Comparison of ENCODE assay signal across 8 mouse cellular contexts in the genomic region with DNA sequence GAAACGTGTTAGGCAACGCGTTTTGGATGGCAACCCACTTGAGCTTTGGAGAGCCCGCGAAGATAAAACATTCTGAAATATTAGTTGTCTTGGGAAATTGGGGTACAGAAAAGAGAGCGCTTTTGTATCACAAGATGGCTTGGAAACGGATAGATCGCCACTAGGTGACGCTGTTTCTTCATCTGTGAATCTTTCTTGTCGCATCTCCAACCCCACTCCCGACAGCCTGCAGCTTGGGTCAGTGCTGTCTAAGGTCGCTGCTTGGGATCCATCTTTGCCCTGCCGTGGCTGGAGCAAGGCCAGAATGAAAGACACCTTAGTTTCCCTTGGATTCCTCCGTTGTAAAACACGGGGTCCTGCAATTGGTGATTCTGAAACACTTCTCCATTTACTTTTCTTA.
DNase-seq lines count a peak whose midpoint lies in the region; ATAC-seq and TF ChIP-seq lines count a peak whose summit lies in the region.

No protein-coding gene starts in this region.

- TF ChIP-seq POLR2A in bone marrow macrophage, adult 2 months (IDR thresholded peaks at IDR 0.05; ENCODE audit: borderline replicate concordance, low read depth, low read length), result no peak
- no peak for TF ChIP-seq POLR2A in embryonic fibroblast, embryonic 13.5 days (IDR thresholded peaks at IDR 0.05; ENCODE audit: low read depth, low read length)

- H3K4me3 ChIP-seq in bone marrow macrophage, adult 2 months (ENCODE audit: insufficient read depth, low read length), result no peak overlapping the region
- H3K4me3 ChIP-seq in embryonic fibroblast, embryonic 13.5 days (ENCODE audit: insufficient read depth, low read length), result no peak overlapping the region
- no peak overlapping the region for H3K4me3 ChIP-seq in heart, embryonic 12.5 days
- no peak overlapping the region for H3K4me3 ChIP-seq in kidney, embryonic 16.5 days (ENCODE audit: low read length)
- no peak overlapping the region for H3K4me3 ChIP-seq in liver, embryonic 11.5 days (ENCODE audit: low read depth, low read length)
- H3K4me3 ChIP-seq in stomach, embryonic 14.5 days (ENCODE audit: low read depth, low read length), result no peak overlapping the region

- no peak overlapping the region for H3K27ac ChIP-seq in bone marrow macrophage, adult 2 months (ENCODE audit: insufficient read depth, low read depth, low read length)
- no peak overlapping the region for H3K27ac ChIP-seq in embryonic fibroblast, embryonic 13.5 days (ENCODE audit: insufficient read depth, low read length)
- no peak overlapping the region for H3K27ac ChIP-seq in heart, embryonic 12.5 days (ENCODE audit: poor library complexity, severe bottlenecking)
- no peak overlapping the region; the same call in 1 of the 2 replicates for H3K27ac ChIP-seq in kidney, embryonic 16.5 days (ENCODE audit: low read length)
- H3K27ac ChIP-seq in liver, embryonic 11.5 days (ENCODE audit: low read depth, low read length), result no peak overlapping the region
- no peak overlapping the region for H3K27ac ChIP-seq in stomach, embryonic 14.5 days (ENCODE audit: low read length)

- DNase-seq in B cell, adult 2 months, result peak; percentile 83
- DNase-seq in liver, embryonic 11.5 days (ENCODE audit: low spot score), result peak; percentile 58
- peak; percentile 52 to 79 for DNase-seq in natural killer cell, adult 2 months (ENCODE audit: low spot score in 2 of 2)

- no peaks in the 10 kb centered on the region for H3K9me3 ChIP-seq in heart, embryonic 12.5 days (replicated peaks)
- no peaks in the 10 kb centered on the region for H3K9me3 ChIP-seq in kidney, embryonic 16.5 days (ENCODE audit: low read length)
- no peaks in the 10 kb centered on the region for H3K9me3 ChIP-seq in liver, embryonic 11.5 days (ENCODE audit: control insufficient read depth, low read length)
- H3K9me3 ChIP-seq in stomach, embryonic 14.5 days (ENCODE audit: control insufficient read depth, low read depth, low read length), result no peaks in the 10 kb centered on the region

- no peaks in the 10 kb centered on the region for H3K36me3 ChIP-seq in heart, embryonic 12.5 days
- no peaks in the 10 kb centered on the region for H3K36me3 ChIP-seq in kidney, embryonic 16.5 days (ENCODE audit: insufficient read depth, low read length)
- no peaks in the 10 kb centered on the region for H3K36me3 ChIP-seq in liver, embryonic 11.5 days (ENCODE audit: control insufficient read depth, insufficient read depth, low read length)
- no peaks in the 10 kb centered on the region for H3K36me3 ChIP-seq in stomach, embryonic 14.5 days (ENCODE audit: control insufficient read depth, insufficient read depth, low read length)

- H3K4me1 ChIP-seq in bone marrow macrophage, adult 2 months (ENCODE audit: control insufficient read depth, insufficient read depth, low read length), result peaks cover 6% of the 10 kb centered on the region; the same call in 1 of the 2 replicates
- H3K4me1 ChIP-seq in embryonic fibroblast, embryonic 13.5 days (ENCODE audit: control insufficient read depth, insufficient read depth, low read length), result no peaks in the 10 kb centered on the region
- no peaks in the 10 kb centered on the region for H3K4me1 ChIP-seq in heart, embryonic 12.5 days (replicated peaks)
- peaks cover 26% of the 10 kb centered on the region for H3K4me1 ChIP-seq in kidney, embryonic 16.5 days (ENCODE audit: insufficient read depth, low read length)
- H3K4me1 ChIP-seq in liver, embryonic 11.5 days (replicated peaks; ENCODE audit: control insufficient read depth, insufficient read depth, low read length), result no peaks in the 10 kb centered on the region
- H3K4me1 ChIP-seq in stomach, embryonic 14.5 days (ENCODE audit: control insufficient read depth, insufficient read depth, low read length), result no peaks in the 10 kb centered on the region

- peak; percentile 92 for TF ChIP-seq CTCF in bone marrow macrophage, adult 2 months (IDR thresholded peaks at IDR 0.05; ENCODE audit: low read depth, low read length)
- TF ChIP-seq CTCF in embryonic fibroblast, embryonic 13.5 days (IDR thresholded peaks at IDR 0.05; ENCODE audit: borderline replicate concordance, insufficient read depth, low read length), result peak; percentile 53; the same call in 1 of the 2 replicates

- 0 out of 2 replicates have a peak, but pooled peaks cover 3% of the 10 kb centered on the region for H3K27me3 ChIP-seq in heart, embryonic 12.5 days (replicated peaks)
- H3K27me3 ChIP-seq in kidney, embryonic 16.5 days (ENCODE audit: insufficient read depth, low read length), result no peaks in the 10 kb centered on the region
- H3K27me3 ChIP-seq in liver, embryonic 11.5 days (replicated peaks; ENCODE audit: control insufficient read depth, insufficient read depth, low read length), result 0 out of 2 replicates have a peak, but pooled peaks cover 4% of the 10 kb centered on the region
- no peaks in the 10 kb centered on the region for H3K27me3 ChIP-seq in stomach, embryonic 14.5 days (ENCODE audit: control insufficient read depth, insufficient read depth, low read length)

- no peak overlapping the region for H3K9ac ChIP-seq in heart, embryonic 12.5 days
- H3K9ac ChIP-seq in kidney, embryonic 16.5 days (replicated peaks; ENCODE audit: low read length), result no peak overlapping the region
- no peak overlapping the region for H3K9ac ChIP-seq in liver, embryonic 11.5 days (ENCODE audit: low read depth, low read length)
- no peak overlapping the region for H3K9ac ChIP-seq in stomach, embryonic 14.5 days (replicated peaks; ENCODE audit: low read depth, low read length)

- peak overlapping the region; percentile 41 for H3K4me2 ChIP-seq in heart, embryonic 12.5 days
- H3K4me2 ChIP-seq in kidney, embryonic 16.5 days (replicated peaks; ENCODE audit: low read depth, low read length), result peak overlapping the region; percentile 7
- peak overlapping the region; percentile 17; the same call in 1 of the 2 replicates for H3K4me2 ChIP-seq in liver, embryonic 11.5 days
- H3K4me2 ChIP-seq in stomach, embryonic 14.5 days (replicated peaks; ENCODE audit: low read depth, low read length), result no peak overlapping the region; the same call in 1 of the 2 replicates

- WGBS in heart, embryonic 12.5 days, result 2% methylated on average over 15 of the region's 15 CpGs
- 3% methylated on average over 15 of the region's 15 CpGs for WGBS in kidney, embryonic 16.5 days
- WGBS in liver, embryonic 11.5 days, result 4% methylated on average over 15 of the region's 15 CpGs
- WGBS in stomach, embryonic 14.5 days, result 4% methylated on average over 15 of the region's 15 CpGs

- no peak for ATAC-seq in heart, embryonic 12.5 days (ENCODE audit: insufficient number of reproducible peaks, low FRiP score)
- peak; percentile 84; the same call in 1 of the 2 replicates for ATAC-seq in kidney, embryonic 16.5 days (ENCODE audit: low FRiP score, low TSS enrichment)
- ATAC-seq in liver, embryonic 11.5 days (replicated peaks; ENCODE audit: low FRiP score), result peak; percentile 41
- ATAC-seq in stomach, embryonic 14.5 days (ENCODE audit: insufficient number of reproducible peaks, insufficient read depth, low FRiP score, low read depth), result 0 out of 2 replicates have a peak, but pooled peaks have one; percentile 49
